Mouse (Mus musculus) intestine, postnatal 0 days (tissue): ENCODE measurements around the gene Pde2a. TPM values are rescaled to one million over a fixed set of nuclear protein-coding genes. Genes with fewer than 3 reads are reported as not detected.
"Not testable (repeated sequence)": the region's sequence is repeated elsewhere in the genome, so short reads cannot be mapped to it uniquely, and the experiment has no call there.

Experiments used
- ATAC-seq: fragments of 200-750 bp; cut with Nextera tagmentation; 2 replicates; pipeline ENCODE4 v1.8.0; 2017; ENCODE audit warnings: mild to moderate bottlenecking, moderate TSS enrichment, moderate library complexity
- H3K27ac ChIP-seq: fragments of 300-500 bp; sonication (generic); 2 replicates; pipeline ENCODE4 v1.5.1; 2014; ENCODE audit warnings: mild to moderate bottlenecking, low read depth, low read length, moderate library complexity
- H3K27me3 ChIP-seq: fragments of 300-500 bp; sonication (generic); replicated peaks from 2 replicates; pipeline ENCODE4 v1.6.1; 2014; ENCODE audit warnings: low read length, mixed read lengths; ENCODE audit not compliant: control insufficient read depth, insufficient read depth
- H3K36me3 ChIP-seq: fragments of 300-500 bp; sonication (generic); 2 replicates; pipeline ENCODE4 v1.6.1; 2014; ENCODE audit warnings: mild to moderate bottlenecking, moderate library complexity; ENCODE audit not compliant: control insufficient read depth, insufficient read depth
- H3K4me1 ChIP-seq: fragments of 300-500 bp; sonication (generic); replicated peaks from 2 replicates; pipeline ENCODE4 v1.6.1; 2014; ENCODE audit warnings: antibody characterized with exemption, low read length, mixed read lengths; ENCODE audit not compliant: control insufficient read depth, insufficient read depth
- H3K4me2 ChIP-seq: fragments of 300-500 bp; sonication (generic); replicated peaks from 2 replicates; pipeline ENCODE4 v1.6.1; 2014; ENCODE audit warnings: low read depth, mild to moderate bottlenecking, moderate library complexity
- H3K4me3 ChIP-seq: fragments of 300-500 bp; sonication (generic); 2 replicates; pipeline ENCODE4 v1.5.1; 2014; ENCODE audit warnings: low read depth, low read length
- H3K9ac ChIP-seq: fragments of 300-500 bp; sonication (generic); 2 replicates; pipeline ENCODE4 v1.6.1; 2014; ENCODE audit warnings: mild to moderate bottlenecking, low read depth, low read length
- H3K9me3 ChIP-seq: fragments of 300-500 bp; sonication (generic); 2 replicates; pipeline ENCODE4 v1.6.1; 2016; ENCODE audit warnings: mixed run types; ENCODE audit not compliant: control insufficient read depth
- CTCF ChIP-seq: sonication (generic); IDR thresholded peaks from 2 replicates; pipeline ENCODE4 v1.5.1; 2016; ENCODE audit warnings: low read depth, mild to moderate bottlenecking, control low read depth, antibody characterized with exemption, moderate library complexity
- WGBS: fragments of 180-500 bp; shearing (Covaris S2); extraction: QIAGEN DNeasy Blood & Tissue Kit; methylation state at CpG from one replicate; pipeline ENCODE4 v1.1.7; 2014; 5-methylcytosine and 5-hydroxymethylcytosine counted together
- microRNA counts: library from miRNA; unstranded; fragments of <30 nt; microRNA quantifications from one replicate; lab custom pipeline; 2016
- microRNA-seq: library from miRNA; unstranded; fragments of <30 nt; microRNA quantifications from one replicate; pipeline ENCODE4, GENCODE M21; 2016
- polyA plus RNA-seq: library from polyadenylated mRNA; unstranded; fragments of >200 nt; fragmentation: Nextera tagmentation; extraction: Ambion mirVana; gene quantifications from 2 replicates; pipeline ENCODE4 v1.2.1, GENCODE M21; 2015

The Pde2a gene
- polyA plus RNA-seq, 1 experiment from 2014 or later, result 11.1 TPM

DNA sequence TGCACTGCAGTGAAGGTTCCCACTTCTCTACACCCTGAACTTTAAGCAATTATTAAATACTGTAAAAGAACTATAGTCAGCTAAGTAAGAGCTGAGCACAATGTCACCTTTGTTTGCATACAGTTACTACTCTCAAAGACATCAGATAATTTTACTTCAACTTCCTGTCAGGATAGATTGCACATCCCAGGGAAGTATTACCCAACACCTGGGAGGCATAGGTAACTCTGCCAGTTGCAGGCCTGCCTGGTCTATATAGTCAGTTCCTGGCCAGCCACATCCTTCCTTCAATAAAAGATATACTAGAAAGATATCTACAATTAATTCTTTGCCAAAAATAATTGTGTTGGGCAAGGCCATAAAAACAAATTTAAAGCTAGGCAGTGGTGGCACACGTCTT, 135.9 kb downstream of the Pde2a start:
- H3K9ac ChIP-seq, result no peak overlapping the region
- no peak overlapping the region for H3K27ac ChIP-seq
- H3K36me3 ChIP-seq, result no peaks in the 10 kb centered on the region
- H3K4me2 ChIP-seq, result no peak overlapping the region
- no peak overlapping the region for H3K4me3 ChIP-seq
- peak; percentile 83 for ATAC-seq
- no peaks in the 10 kb centered on the region for H3K9me3 ChIP-seq
- H3K27me3 ChIP-seq, result no peaks in the 10 kb centered on the region
- WGBS, result 63% methylated on average over 1 of the region's 1 CpGs
- TF ChIP-seq CTCF, result no peak
- no peaks in the 10 kb centered on the region for H3K4me1 ChIP-seq

DNA sequence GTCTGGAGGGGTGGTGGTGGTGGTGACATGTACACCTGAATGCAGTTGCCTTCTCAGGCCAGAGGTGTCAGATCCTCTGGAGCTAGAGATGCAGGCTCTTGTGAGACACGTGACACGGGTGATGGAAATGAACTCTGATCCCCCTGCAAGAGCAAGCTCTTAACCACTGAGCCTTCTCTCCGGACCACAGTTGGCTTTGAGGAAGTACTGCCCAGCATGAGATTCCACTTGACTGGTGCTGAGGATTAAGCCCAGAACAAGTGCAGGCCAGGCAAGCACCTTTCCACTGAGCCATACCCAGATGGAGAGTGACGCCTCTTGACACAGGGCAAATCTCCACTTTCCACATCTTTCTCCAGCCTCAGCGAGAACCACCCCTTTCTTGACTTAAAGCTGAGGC, 137.9 kb downstream of the Pde2a start:
- not testable (repeated sequence) for H3K27ac ChIP-seq, ATAC-seq, H3K4me3 ChIP-seq, H3K4me1 ChIP-seq, H3K4me2 ChIP-seq, H3K27me3 ChIP-seq, H3K9me3 ChIP-seq, H3K36me3 ChIP-seq, H3K9ac ChIP-seq
- WGBS, result 59% methylated on average over 5 of the region's 5 CpGs

MicroRNAs within 50 kb of the gene (microRNA counts, 519-probe panel; counts per million panel counts)
- microRNA mmu-miR-139-3p (lab: Ali Mortazavi, UCI) (not detected), microRNA mmu-miR-139-5p (lab: Ali Mortazavi, UCI) (2,971 counts per million, percentile 33 among the panel's probes with 10 or more counts)

Small RNA genes lying within 50 kb of the gene (microRNA-seq; reads per million reads assigned to microRNA genes)
- gene Mir139, result 2,278 reads per million, percentile 84 among the genes with 10 or more reads in this experiment

Other genes starting within 250 kb of the Pde2a start
- 5.2 and 6.2 TPM in 2 replicates for gene Atg16l2, start 119.4 kb upstream of the Pde2a start, polyA plus RNA-seq
- gene Stard10, start 104.6 kb upstream of the Pde2a start, polyA plus RNA-seq, result 63.7 and 71.7 TPM in 2 replicates
- gene Arap1, start 73.6 kb upstream of the Pde2a start, polyA plus RNA-seq, result 31.2 and 35.3 TPM in 2 replicates
- gene Gm45837, start 10.8 kb upstream of the Pde2a start, polyA plus RNA-seq, result not detected in 2 replicates
- 0.24 and 0.56 TPM in 2 replicates for gene Art2b, start 163.9 kb downstream of the Pde2a start, polyA plus RNA-seq
- 14.3 and 14.9 TPM in 2 replicates for gene Clpb, start 241.9 kb downstream of the Pde2a start, polyA plus RNA-seq